In genomic region chr1:53032550-53032949, GRCm38 (mm10) we compare ENCODE assay signal across 10 mouse cellular contexts. TPM values are rescaled to one million over a fixed set of nuclear protein-coding genes. Genes with fewer than 3 reads are reported as not detected.
DNase-seq lines count a peak whose midpoint lies in the region; ATAC-seq lines count a peak whose summit lies in the region.
"Had no signal": no experiment of that assay in that cellular context is flagged by ENCODE, and none has a peak within 500 bp of the region (broad histone marks: within the 10 kb centered on the region; RNA-seq: fewer than 3 reads in every experiment).

No protein-coding gene starts in this region.

- peak; percentile 66 for DNase-seq in forebrain, embryonic 14.5 days (ENCODE audit: low spot score)
- peak; percentile 5 to 30 for DNase-seq in left cerebral cortex, adult 18-20 months (ENCODE audit: low spot score in 2 of 2)
- no peak for DNase-seq in left cerebral cortex, postnatal 4 days
- DNase-seq in NIH3T3 (ENCODE audit: low read depth): peak; percentile 67
- DNase-seq in lung, postnatal 36 days: peak; percentile 30
- no peak for DNase-seq in spleen, adult 18-20 months
- DNase-seq: gastrocnemius, postnatal 10 days; layer of hippocampus, postnatal 36 days had no signal

- intact Hi-C loops in left cerebral cortex, postnatal 4 days (cut with DNase I): loop anchor here (5.0 to 10.0 kb wide), 2 partner anchors 80 to 398 kb away; partner anchors contain the start of gene Nemp2

- H3K9me3 ChIP-seq in forebrain, embryonic 14.5 days (replicated peaks; ENCODE audit: control insufficient read depth, low read length): no peaks in the 10 kb centered on the region
- no peaks in the 10 kb centered on the region for H3K9me3 ChIP-seq in forebrain, embryonic 12.5 days

- no peaks in the 10 kb centered on the region for H3K27me3 ChIP-seq in forebrain, embryonic 14.5 days (replicated peaks; ENCODE audit: control insufficient read depth, insufficient read depth, low read length)
- no peaks in the 10 kb centered on the region for H3K27me3 ChIP-seq in forebrain, embryonic 12.5 days

- no peaks in the 10 kb centered on the region for H3K4me1 ChIP-seq in forebrain, embryonic 14.5 days (ENCODE audit: control insufficient read depth, insufficient read depth, low read length)
- H3K4me1 ChIP-seq in forebrain, embryonic 12.5 days: no peaks in the 10 kb centered on the region

- no peak for ATAC-seq in forebrain, embryonic 14.5 days
- no peak for ATAC-seq in forebrain, embryonic 12.5 days (ENCODE audit: low FRiP score)
- ATAC-seq in activated CD4-positive, CD25-positive, alpha-beta regulatory T cell, adult 4 months: no peak

- no peaks in the 10 kb centered on the region for H3K36me3 ChIP-seq in forebrain, embryonic 14.5 days (ENCODE audit: control insufficient read depth, insufficient read depth, low read length)
- H3K36me3 ChIP-seq in forebrain, embryonic 12.5 days (replicated peaks): no peaks in the 10 kb centered on the region

- H3K9ac ChIP-seq in forebrain, embryonic 14.5 days (ENCODE audit: low read length): no peak overlapping the region
- no peak overlapping the region for H3K9ac ChIP-seq in forebrain, embryonic 12.5 days

- H3K4me3 ChIP-seq in forebrain, embryonic 14.5 days (ENCODE audit: low read depth, low read length): no peak overlapping the region
- H3K4me3 ChIP-seq in forebrain, embryonic 12.5 days (replicated peaks): no peak overlapping the region

- H3K27ac ChIP-seq in forebrain, embryonic 14.5 days (ENCODE audit: low read depth, low read length): no peak overlapping the region
- no peak overlapping the region for H3K27ac ChIP-seq in forebrain, embryonic 12.5 days

- no peak overlapping the region for H3K4me2 ChIP-seq in forebrain, embryonic 14.5 days (ENCODE audit: low read length)
- no peak overlapping the region for H3K4me2 ChIP-seq in forebrain, embryonic 12.5 days

RNA-seq across cellular contexts. Expression of gene 1700019D03Rik, which starts 12.6 kb away (rescaled TPM):
- 2.1 and 2.5 TPM in 2 replicates for polyA plus RNA-seq in forebrain, embryonic 14.5 days (2014; fragmentation: Nextera tagmentation; extraction: Ambion mirVana)
- polyA plus RNA-seq in forebrain, embryonic 12.5 days (2016; fragmentation: Nextera tagmentation; extraction: Ambion mirVana): 1.8 and 2.2 TPM in 2 replicates
- total RNA-seq in left cerebral cortex, adult 18-20 months (2021): 10 to 100 TPM in 1 of 2 experiments, 1 to 10 TPM in 1; 6.8 to 14.9 TPM
- total RNA-seq in left cerebral cortex, postnatal 4 days (2021): 1 to 10 TPM; 8.5 TPM
- polyA plus RNA-seq in activated CD4-positive, CD25-positive, alpha-beta regulatory T cell, adult 4 months (2017; shearing (Covaris generic)): 1 to 10 TPM; 5.2 to 8.0 TPM

RNA-seq across cellular contexts. Expression of gene Mstn, which starts 28.9 kb away (rescaled TPM):
- polyA plus RNA-seq in forebrain, embryonic 14.5 days (2014; fragmentation: Nextera tagmentation; extraction: Ambion mirVana): 0.32 and 0.73 TPM in 2 replicates
- polyA plus RNA-seq in forebrain, embryonic 12.5 days (2016; fragmentation: Nextera tagmentation; extraction: Ambion mirVana): 0.22 and 0.32 TPM in 2 replicates
- under 1 TPM; 0.26 to 0.40 TPM for total RNA-seq in left cerebral cortex, adult 18-20 months (2021)
- total RNA-seq in left cerebral cortex, postnatal 4 days (2021): 1 to 10 TPM; 1.2 to 1.3 TPM
- polyA plus RNA-seq in activated CD4-positive, CD25-positive, alpha-beta regulatory T cell, adult 4 months (2017; shearing (Covaris generic)): not detected

Comparison
In these comparisons a context has a peak if more than half of its experiments do, and no peak if none do; other contexts are left out.
1. DNase-seq: peak in forebrain, embryonic 14.5 days (single experiment), left cerebral cortex, adult 18-20 months (2 of 2), NIH3T3 (single experiment) and lung, postnatal 36 days (single experiment); none in left cerebral cortex, postnatal 4 days (single experiment) and spleen, adult 18-20 months (0 of 2).